Mouse (Mus musculus) kidney, adult 9 months (tissue): ENCODE measurements at regions not wholly inside any gene's neighbourhood (a gene's known extent, or its start where the extent isn't known, plus 50 kb on each side); places are given as distances from the start of the nearest gene placed in this dataset.
"Not testable (repeated sequence)": the region's sequence is repeated elsewhere in the genome, so short reads cannot be mapped to it uniquely, and the experiment has no call there.

Experiments used
- DNase-seq: peaks from one replicate; pipeline ENCODE4 v3.0.0; 2022

GRCm38 (mm10) chr1:141716953-141717352 lies 1471.0 kb downstream of the Kcnt2 start:
- no peak for DNase-seq

GRCm38 (mm10) chr1:141717510-141717909 lies 1471.6 kb downstream of the Kcnt2 start:
- no peak for DNase-seq

GRCm38 (mm10) chr1:141741299-141741698 lies 1495.3 kb downstream of the Kcnt2 start:
- DNase-seq: no peak

- no peak for DNase-seq
Measured at GRCm38 (mm10) chr1:141776059-141776458, 1530.1 kb downstream of the Kcnt2 start.

GRCm38 (mm10) chr1:141783367-141783766 lies 1537.4 kb downstream of the Kcnt2 start:
- no peak for DNase-seq

GRCm38 (mm10) chr1:141813315-141814158 lies 1567.6 kb downstream of the Kcnt2 start:
- no peak for DNase-seq

- no peak for DNase-seq
Measured at GRCm38 (mm10) chr1:141831444-141831843, 1585.5 kb downstream of the Kcnt2 start.

GRCm38 (mm10) chr1:141842547-141842946 lies 1596.6 kb downstream of the Kcnt2 start:
- no peak for DNase-seq

- DNase-seq: not testable (repeated sequence)
Measured at GRCm38 (mm10) chr1:141853841-141854240, 1607.9 kb downstream of the Kcnt2 start.

- DNase-seq: no peak
Measured at GRCm38 (mm10) chr1:141884356-141884755, 1638.4 kb downstream of the Kcnt2 start.

- DNase-seq: no peak
Measured at GRCm38 (mm10) chr1:141897924-141898455, 1652.0 kb downstream of the Kcnt2 start.

GRCm38 (mm10) chr1:141911714-141912398 lies 1665.9 kb downstream of the Kcnt2 start:
- DNase-seq: no peak

- no peak for DNase-seq
Measured at GRCm38 (mm10) chr1:141926194-141926593, 1680.2 kb downstream of the Kcnt2 start.

GRCm38 (mm10) chr1:141926804-141927203 lies 1680.8 kb downstream of the Kcnt2 start:
- DNase-seq: no peak

- no peak for DNase-seq
Measured at GRCm38 (mm10) chr1:141948055-141948454, 1692.4 kb upstream of the B3galt2 start.

- no peak for DNase-seq
Measured at GRCm38 (mm10) chr1:141954323-141954867, 1686.1 kb upstream of the B3galt2 start.

GRCm38 (mm10) chr1:141961743-141962142 lies 1678.7 kb upstream of the B3galt2 start:
- DNase-seq: peak; percentile 50

- DNase-seq: no peak
Measured at GRCm38 (mm10) chr1:141968133-141968532, 1672.3 kb upstream of the B3galt2 start.

GRCm38 (mm10) chr1:141974329-141974728 lies 1666.1 kb upstream of the B3galt2 start:
- no peak for DNase-seq

GRCm38 (mm10) chr1:141999769-142000168 lies 1640.7 kb upstream of the B3galt2 start:
- no peak for DNase-seq

GRCm38 (mm10) chr1:142000335-142000734 lies 1640.1 kb upstream of the B3galt2 start:
- DNase-seq: no peak

GRCm38 (mm10) chr1:142006316-142006715 lies 1634.1 kb upstream of the B3galt2 start:
- no peak for DNase-seq

- DNase-seq: no peak
Measured at GRCm38 (mm10) chr1:142042751-142043150, 1597.7 kb upstream of the B3galt2 start.

GRCm38 (mm10) chr1:142055207-142055606 lies 1585.3 kb upstream of the B3galt2 start:
- DNase-seq: no peak
